Comparison of ENCODE assay signal across 19 mouse cellular contexts in genomic region chr1:35206834-35207529, GRCm38 (mm10).
DNase-seq lines count a peak whose midpoint lies in the region; ATAC-seq and TF ChIP-seq lines count a peak whose summit lies in the region.
"Had no signal": no experiment of that assay in that cellular context is flagged by ENCODE, and none has a peak within 500 bp of the region (broad histone marks: within the 10 kb centered on the region; RNA-seq: fewer than 3 reads in every experiment).

No protein-coding gene starts in this region.

- DNase-seq in cerebellum, postnatal 14 days, result peak; percentile 41 to 48
- no peak for DNase-seq in cerebellum, adult 9-10 months
- no peak for DNase-seq in kidney, postnatal 25 days
- DNase-seq in lung, embryonic 14.5 days, result peak; percentile 33
- no peak for DNase-seq in lung, adult 18-20 months
- DNase-seq in gastrocnemius, postnatal 36 days, result no peak
- DNase-seq: adrenal gland, postnatal 10 days; cerebellum, adult 11 months; cerebellum, adult 8-10 months; embryo, embryonic 11 days; gastrocnemius, adult 2 months; gastrocnemius, postnatal 25 days had no signal

- WGBS in kidney, embryonic 15.5 days, result 66% methylated on average over 11 of the region's 11 CpGs
- WGBS in lung, embryonic 14.5 days, result 67% methylated on average over 11 of the region's 11 CpGs

- H3K27ac ChIP-seq in kidney, embryonic 15.5 days, result no peak overlapping the region
- H3K27ac ChIP-seq in lung, embryonic 14.5 days (ENCODE audit: low read depth), result no peak overlapping the region
- H3K27ac ChIP-seq: embryonic facial prominence, embryonic 15.5 days; forebrain, embryonic 10.5 days; gastrocnemius, adult 2 months; hindbrain, embryonic 15.5 days had no signal

- ATAC-seq in kidney, embryonic 15.5 days (replicated peaks; ENCODE audit: low FRiP score), result no peak
- no peak for ATAC-seq in lung, embryonic 14.5 days (ENCODE audit: insufficient read depth)
- ATAC-seq: forebrain, embryonic 14.5 days had no signal

- intact Hi-C loops in gastrocnemius, postnatal 36 days (cut with DNase I), result no loop called here

- no peak for TF ChIP-seq CTCF in lung, embryonic 14.5 days (IDR thresholded peaks at IDR 0.05; ENCODE audit: low read depth)

- no peaks in the 10 kb centered on the region for H3K36me3 ChIP-seq in kidney, embryonic 15.5 days
- no peaks in the 10 kb centered on the region for H3K36me3 ChIP-seq in lung, embryonic 14.5 days (ENCODE audit: insufficient read depth)
- H3K36me3 ChIP-seq: embryonic facial prominence, embryonic 15.5 days; forebrain, embryonic 10.5 days; heart, embryonic 12.5 days; hindbrain, embryonic 15.5 days had no signal

- H3K9ac ChIP-seq in kidney, embryonic 15.5 days, result no peak overlapping the region
- H3K9ac ChIP-seq in lung, embryonic 14.5 days, result no peak overlapping the region
- H3K9ac ChIP-seq: embryonic facial prominence, embryonic 15.5 days; heart, embryonic 12.5 days; hindbrain, embryonic 15.5 days had no signal

- no peaks in the 10 kb centered on the region for H3K27me3 ChIP-seq in kidney, embryonic 15.5 days
- no peaks in the 10 kb centered on the region for H3K27me3 ChIP-seq in lung, embryonic 14.5 days (ENCODE audit: insufficient read depth, low read length)
- H3K27me3 ChIP-seq: embryonic facial prominence, embryonic 15.5 days; heart, embryonic 12.5 days; hindbrain, embryonic 15.5 days had no signal

- H3K9me3 ChIP-seq in kidney, embryonic 15.5 days (replicated peaks), result no peaks in the 10 kb centered on the region
- no peaks in the 10 kb centered on the region for H3K9me3 ChIP-seq in lung, embryonic 14.5 days (ENCODE audit: low read depth, low read length)
- H3K9me3 ChIP-seq: embryonic facial prominence, embryonic 15.5 days; hindbrain, embryonic 15.5 days had no signal

- no peaks in the 10 kb centered on the region for H3K4me1 ChIP-seq in kidney, embryonic 15.5 days
- no peaks in the 10 kb centered on the region for H3K4me1 ChIP-seq in lung, embryonic 14.5 days (ENCODE audit: insufficient read depth)
- H3K4me1 ChIP-seq: embryonic facial prominence, embryonic 15.5 days; forebrain, embryonic 10.5 days; heart, embryonic 12.5 days had no signal

- no peak overlapping the region for H3K4me3 ChIP-seq in kidney, embryonic 15.5 days (replicated peaks)
- H3K4me3 ChIP-seq in lung, embryonic 14.5 days (ENCODE audit: low read depth, low read length), result no peak overlapping the region
- H3K4me3 ChIP-seq: embryonic facial prominence, embryonic 15.5 days; erythroblast, embryonic 14.5 days; forebrain, embryonic 10.5 days; gastrocnemius, adult 2 months; heart, embryonic 12.5 days; hindbrain, embryonic 15.5 days had no signal

- peak overlapping the region; percentile 25; the same call in 1 of the 2 replicates for H3K4me2 ChIP-seq in kidney, embryonic 15.5 days
- no peak overlapping the region for H3K4me2 ChIP-seq in lung, embryonic 14.5 days
- H3K4me2 ChIP-seq: embryonic facial prominence, embryonic 15.5 days; heart, embryonic 12.5 days; hindbrain, embryonic 15.5 days had no signal

Comparison
In these comparisons a context has a peak if more than half of its experiments do, and no peak if none do; other contexts are left out.
1. DNase-seq: peak in cerebellum, postnatal 14 days (2 of 2) and lung, embryonic 14.5 days (single experiment); none in cerebellum, adult 9-10 months (single experiment), kidney, postnatal 25 days (0 of 2), lung, adult 18-20 months (0 of 2) and gastrocnemius, postnatal 36 days (0 of 2).